Mouse (Mus musculus) C2C12 (cell line): ENCODE data around the gene Trak1.
"Not testable (repeated sequence)": the region's sequence is repeated elsewhere in the genome, so short reads cannot be mapped to it uniquely, and the experiment has no call there.

Experiments used
- CTCF ChIP-seq: IDR thresholded peaks from one replicate; pipeline ENCODE4 v1.5.1; 2011; ENCODE audit not compliant: control insufficient read depth, insufficient read depth, insufficient read length
- USF1 ChIP-seq: IDR thresholded peaks from one replicate; pipeline ENCODE4 v1.6.1; 2011; ENCODE audit warnings: low read depth, mild to moderate bottlenecking, control low read depth, moderate library complexity

DNA sequence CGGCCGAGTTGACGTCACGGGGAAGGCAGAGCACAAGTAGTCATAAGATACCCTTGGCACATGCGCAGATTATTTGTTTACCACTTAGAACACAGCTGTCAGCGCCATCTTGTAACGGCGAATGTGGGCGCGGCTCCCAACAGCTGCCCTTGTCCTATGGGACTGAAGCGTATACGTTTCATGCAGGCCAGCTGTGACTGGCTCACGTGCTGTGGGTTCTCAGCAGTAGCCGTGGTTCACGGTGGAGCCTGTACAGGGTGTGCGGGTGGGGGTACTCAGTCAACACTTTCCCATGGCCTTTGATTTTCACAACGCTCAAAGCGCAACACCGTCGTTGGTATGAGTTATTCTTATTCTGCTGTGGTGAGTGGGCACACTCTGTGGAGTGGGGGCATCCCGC is 31.0 kb downstream of the Trak1 start:
- TF ChIP-seq USF1, CTCF: not testable (repeated sequence)
